Mouse (Mus musculus) ES-Bruce4 (cell line): Measurements from ENCODE around the gene Ahdc1. TPM values are rescaled to one million over a fixed set of nuclear protein-coding genes. Genes with fewer than 3 reads are reported as not detected.

ENCODE experiments used
- H3K27ac ChIP-seq: 2 replicates; pipeline ENCODE4 v1.5.1; 2012; ENCODE audit warnings: low read length, inconsistent platforms; ENCODE audit not compliant: insufficient read depth
- H3K27me3 ChIP-seq: 2 replicates; pipeline ENCODE4 v1.6.1; 2012; ENCODE audit warnings: mild to moderate bottlenecking, low read length, inconsistent platforms; ENCODE audit not compliant: control insufficient read depth, poor library complexity, insufficient read depth, severe bottlenecking
- H3K36me3 ChIP-seq: 2 replicates; pipeline ENCODE4 v1.6.1; 2012; ENCODE audit warnings: inconsistent platforms, mild to moderate bottlenecking, low read length, moderate library complexity; ENCODE audit not compliant: control insufficient read depth, poor library complexity, insufficient read depth, severe bottlenecking
- H3K4me1 ChIP-seq: one replicate; pipeline ENCODE4 v1.8.1; 2011; ENCODE audit warnings: low read length; ENCODE audit not compliant: control insufficient read depth, insufficient read depth
- H3K4me3 ChIP-seq: 2 replicates; pipeline ENCODE4 v1.5.1; 2011; ENCODE audit warnings: low read depth, mild to moderate bottlenecking, low read length
- H3K9ac ChIP-seq: 2 replicates; pipeline ENCODE4 v1.6.1; 2012; ENCODE audit warnings: low read depth, mild to moderate bottlenecking, inconsistent platforms; ENCODE audit not compliant: poor library complexity, severe bottlenecking
- H3K9me3 ChIP-seq: replicated peaks from 2 replicates; pipeline ENCODE4 v1.6.1; 2012; ENCODE audit warnings: mild to moderate bottlenecking, low read length, inconsistent platforms; ENCODE audit not compliant: control insufficient read depth, poor library complexity, insufficient read depth, severe bottlenecking
- CTCF ChIP-seq: IDR thresholded peaks from one replicate; pipeline ENCODE4 v1.8.1; 2011; ENCODE audit warnings: low read depth, low read length
- EP300 ChIP-seq: IDR thresholded peaks from 2 replicates; pipeline ENCODE4 v1.6.1; 2011; ENCODE audit warnings: low read depth, low read length; ENCODE audit not compliant: insufficient read depth
- POLR2A ChIP-seq: IDR thresholded peaks from one replicate; pipeline ENCODE4 v1.8.1; 2011; ENCODE audit warnings: low read length; ENCODE audit not compliant: insufficient read depth
- polyA plus RNA-seq: library from polyadenylated mRNA; stranded (reverse); fragments of >200 nt; gene quantifications from 2 replicates; pipeline ENCODE4 v1.2.4, GENCODE M21; 2011; ENCODE audit warnings: low read depth; ENCODE audit not compliant: missing spikeins, insufficient read depth, insufficient read length

Gene Ahdc1
- polyA plus RNA-seq, 1 experiment = 88.2 TPM

DNA sequence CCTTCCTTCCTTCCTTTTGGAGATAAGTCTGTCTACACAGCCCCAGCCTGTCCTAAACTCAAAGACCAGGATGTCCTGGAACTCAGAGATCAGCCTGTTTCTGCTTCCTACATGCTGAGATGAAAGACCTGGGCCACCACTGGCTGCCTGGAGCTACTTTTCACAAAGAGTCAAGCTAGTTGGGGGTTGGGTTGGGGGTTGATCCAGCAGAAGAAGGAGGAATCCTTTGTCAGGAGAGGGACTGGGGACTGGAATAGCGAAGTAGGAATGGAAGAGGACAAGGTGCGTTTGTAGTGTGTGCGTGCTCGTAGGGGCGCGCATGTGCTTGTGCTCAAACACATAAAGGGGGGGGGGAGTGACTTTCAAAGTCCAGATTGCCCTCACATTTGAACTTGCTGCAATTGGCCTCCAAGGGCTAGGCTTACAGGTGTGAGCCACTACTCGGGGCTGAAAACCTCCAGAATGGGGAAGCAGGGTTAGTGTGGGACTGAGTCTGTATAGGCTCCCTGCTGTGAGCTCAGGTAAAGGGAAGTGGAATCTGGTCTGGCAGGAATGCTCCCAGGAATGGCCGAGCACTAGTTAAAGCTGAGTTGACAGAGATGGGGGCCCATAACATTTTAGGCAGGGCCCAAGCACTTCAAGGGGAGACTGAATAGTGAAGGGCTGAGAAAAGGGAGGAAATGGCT lies 21.5 kb downstream of the Ahdc1 start:
- TF ChIP-seq POLR2A (no peak), EP300 (0 out of 2 replicates have a peak, but pooled peaks have one; percentile 34)
- H3K4me1 ChIP-seq = peaks cover 20% of the 10 kb centered on the region

DNA sequence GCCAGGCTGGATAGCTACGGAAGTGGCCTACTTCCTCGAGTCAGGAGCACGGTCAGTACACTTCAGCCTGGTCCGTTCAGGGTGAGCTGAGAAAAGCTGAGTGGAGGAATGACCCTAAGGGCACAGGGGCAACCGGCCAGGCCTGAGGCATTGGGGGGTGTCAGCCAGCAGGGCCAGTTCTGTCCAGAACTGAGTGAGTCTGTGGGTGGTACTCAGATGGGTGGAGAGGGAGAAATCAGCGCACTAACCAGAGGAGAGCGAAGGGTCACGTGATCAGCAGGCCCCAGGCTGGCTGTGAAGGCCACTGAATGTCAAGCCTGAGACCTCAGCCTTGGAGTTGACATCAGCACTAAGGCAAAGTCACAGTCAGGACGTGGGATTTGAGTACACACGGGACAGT lies 23.4 kb downstream of the Ahdc1 start:
- H3K4me3 ChIP-seq = no peak overlapping the region
- H3K4me1 ChIP-seq = peaks cover 13% of the 10 kb centered on the region
- no peak overlapping the region for H3K27ac ChIP-seq

More for the DNA sequence above, 21.5 kb downstream of the Ahdc1 start:
- Histone ChIP-seq H3K9me3 (no peaks in the 10 kb centered on the region), H3K36me3 (no peaks in the 10 kb centered on the region), H3K27ac (peak overlapping the region; percentile 73), H3K27me3 (no peaks in the 10 kb centered on the region), H3K9ac (no peak overlapping the region), H3K4me3 (no peak overlapping the region)

DNA sequence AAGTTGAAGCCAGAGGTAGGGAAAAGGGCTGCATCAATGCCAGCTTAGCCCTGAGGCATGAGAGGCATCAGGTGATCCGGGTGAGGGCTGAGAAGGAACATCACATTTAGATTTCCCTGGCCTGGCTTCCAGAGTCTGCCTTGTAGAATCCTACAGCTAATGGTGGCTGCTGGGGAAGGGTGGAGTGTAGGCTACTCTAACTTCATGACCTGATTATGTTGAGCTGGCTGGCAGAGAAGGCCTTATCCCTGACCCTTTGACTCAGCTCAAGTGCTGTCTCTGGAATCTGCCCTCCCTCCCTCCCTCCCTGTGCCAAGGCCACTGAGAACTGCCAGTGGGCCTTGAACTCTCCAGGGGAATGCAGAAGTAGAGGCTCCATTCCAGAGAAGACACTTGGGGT lies 24.4 kb downstream of the Ahdc1 start:
- Histone ChIP-seq H3K36me3 (no peaks in the 10 kb centered on the region), H3K27me3 (no peaks in the 10 kb centered on the region), H3K9ac (no peak overlapping the region), H3K9me3 (no peaks in the 10 kb centered on the region), H3K4me3 (no peak overlapping the region), H3K27ac (no peak overlapping the region), H3K4me1 (peaks cover 13% of the 10 kb centered on the region)
- TF ChIP-seq EP300 = no peak
- TF ChIP-seq CTCF = no peak
- no peak for TF ChIP-seq POLR2A

More for the DNA sequence above, 23.4 kb downstream of the Ahdc1 start:
- no peaks in the 10 kb centered on the region for H3K27me3 ChIP-seq
- H3K36me3 ChIP-seq = no peaks in the 10 kb centered on the region
- no peaks in the 10 kb centered on the region for H3K9me3 ChIP-seq
- H3K9ac ChIP-seq = no peak overlapping the region
- TF ChIP-seq EP300 (peak; percentile 81; the same call in 1 of the 2 replicates), POLR2A (no peak)

DNA sequence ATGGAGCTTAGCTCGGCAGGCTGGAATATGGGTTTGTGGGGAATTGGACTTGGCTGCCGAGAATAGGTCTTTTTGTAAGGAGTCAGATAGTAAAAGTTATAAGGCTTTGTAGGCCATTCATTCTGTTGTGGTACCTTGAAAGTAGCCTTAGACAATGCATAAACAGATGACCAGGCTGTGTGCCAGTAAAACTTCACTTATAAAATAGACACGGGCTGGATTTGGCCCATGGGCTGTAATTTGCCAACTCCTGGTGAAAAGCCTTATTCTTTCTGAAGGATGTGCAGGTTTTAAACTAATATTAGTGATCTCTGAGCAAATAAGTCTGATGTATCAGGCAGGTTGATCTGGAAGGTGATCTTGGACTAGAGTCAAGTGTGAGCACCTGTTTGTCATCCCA lies 24.9 kb downstream of the Ahdc1 start:
- Histone ChIP-seq H3K9ac (no peak overlapping the region), H3K27ac (no peak overlapping the region), H3K36me3 (no peaks in the 10 kb centered on the region), H3K4me1 (peaks cover 13% of the 10 kb centered on the region), H3K4me3 (no peak overlapping the region), H3K27me3 (no peaks in the 10 kb centered on the region), H3K9me3 (no peaks in the 10 kb centered on the region)
- no peak for TF ChIP-seq EP300
- no peak for TF ChIP-seq POLR2A
- TF ChIP-seq CTCF = no peak

DNA sequence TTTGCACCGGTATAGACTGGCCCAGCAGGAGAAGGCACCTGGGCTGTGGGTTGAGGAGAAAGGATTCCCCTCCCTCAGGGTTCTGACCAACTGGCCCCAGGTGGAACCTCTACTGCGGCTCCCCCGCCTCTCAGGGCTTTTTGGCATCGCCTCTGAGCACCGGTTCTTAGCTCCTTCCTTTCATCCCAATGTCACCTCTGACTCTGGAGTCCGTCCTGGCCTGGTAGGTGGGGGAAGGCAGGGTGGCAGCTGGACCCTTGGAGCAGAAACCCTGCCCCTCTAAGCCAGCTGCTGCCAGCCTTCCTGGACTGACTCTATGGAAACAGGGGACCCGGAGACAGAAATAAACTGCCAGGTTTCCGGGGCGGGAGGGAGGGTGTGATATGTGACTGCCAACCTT lies 26.2 kb downstream of the Ahdc1 start:
- peak overlapping the region; percentile 15 for H3K4me3 ChIP-seq
- no peaks in the 10 kb centered on the region for H3K9me3 ChIP-seq
- H3K27ac ChIP-seq = no peak overlapping the region
- peaks cover 2% of the 10 kb centered on the region; the same call in 1 of the 2 replicates for H3K36me3 ChIP-seq
- no peak overlapping the region for H3K9ac ChIP-seq
- TF ChIP-seq POLR2A (no peak), EP300 (0 out of 2 replicates have a peak, but pooled peaks have one; percentile 31), CTCF (no peak)
- no peaks in the 10 kb centered on the region for H3K27me3 ChIP-seq
- H3K4me1 ChIP-seq = peaks cover 11% of the 10 kb centered on the region

DNA sequence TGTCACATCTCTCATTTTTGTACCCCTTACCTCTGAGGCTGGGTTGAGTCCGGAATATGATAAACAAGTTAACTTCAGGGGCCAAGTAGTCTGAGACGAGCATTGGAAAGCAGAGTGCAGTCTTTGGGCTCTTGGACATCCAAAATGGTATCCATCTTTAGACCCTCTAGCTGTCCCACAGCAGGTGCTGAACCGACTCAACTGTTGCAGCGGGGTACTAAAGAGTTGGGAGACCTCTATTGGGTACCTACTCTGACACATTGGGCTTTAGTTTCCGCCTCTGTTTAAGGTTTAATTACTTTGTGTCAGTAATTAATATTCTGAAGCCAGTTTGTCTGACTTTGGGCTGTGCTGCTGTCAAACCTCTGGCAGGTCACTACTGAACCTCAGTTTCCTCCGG lies 26.7 kb downstream of the Ahdc1 start:
- Histone ChIP-seq H3K9me3 (no peaks in the 10 kb centered on the region), H3K4me3 (peak overlapping the region; percentile 22; the same call in 1 of the 2 replicates), H3K27ac (peak overlapping the region; percentile 48), H3K27me3 (no peaks in the 10 kb centered on the region), H3K36me3 (peaks cover 2% of the 10 kb centered on the region; the same call in 1 of the 2 replicates), H3K9ac (no peak overlapping the region), H3K4me1 (peaks cover 8% of the 10 kb centered on the region)
- TF ChIP-seq POLR2A (no peak), CTCF (no peak), EP300 (no peak)
